Mouse (Mus musculus): Measurements from ENCODE around the gene Igsf6.

- TF ChIP-seq POLR2A (IDR thresholded peaks at IDR 0.05; ENCODE audit: insufficient read length, low read depth), result no peak
- no peak for TF ChIP-seq CEBPB (IDR thresholded peaks at IDR 0.05; ENCODE audit: insufficient read depth, poor library complexity, severe bottlenecking)
- no peak for TF ChIP-seq E2F4 (IDR thresholded peaks at IDR 0.05; ENCODE audit: insufficient read depth)
- TF ChIP-seq MAX (IDR thresholded peaks at IDR 0.05; ENCODE audit: low read depth), result no peak
Observed at GRCm38 (mm10) chr7:121034701-121035141, 39.7 kb downstream of the Igsf6 start.

Measured in myocyte (in vitro differentiated cells).